Mouse (Mus musculus): Measurements from ENCODE around the gene Gm21830.

GRCm38 (mm10) chr2:67433081-67433480, 19.6 kb downstream of the Gm21830 start, which contains the start of gene Gm26727:
- TF ChIP-seq POLR2A (IDR thresholded peaks at IDR 0.05; ENCODE audit: borderline replicate concordance, insufficient read depth, low read length) (no peak), CTCF (IDR thresholded peaks at IDR 0.05; ENCODE audit: borderline replicate concordance, insufficient read depth, low read depth, low read length) (no peak)

Measured in cerebellum, adult 2 months (tissue).